Mouse (Mus musculus) gastrocnemius, postnatal 10 days (tissue): ENCODE measurements at regions not wholly inside any gene's neighbourhood (a gene's known extent, or its start where the extent isn't known, plus 50 kb on each side); places are given as distances from the start of the nearest gene placed in this dataset.

ENCODE experiments used
- DNase-seq: peaks from one replicate; pipeline ENCODE4 v3.0.0; 2021; ENCODE audit warnings: mixed read lengths

- no peak for DNase-seq
These were observed 135.6 kb upstream of the Dock1 start for GRCm38 (mm10) chr7:134534821-134535220.

- no peak for DNase-seq
These were observed 128.8 kb upstream of the Dock1 start for GRCm38 (mm10) chr7:134541699-134542098.

- DNase-seq: no peak
These were observed 124.3 kb upstream of the Dock1 start for GRCm38 (mm10) chr7:134546187-134546586.

GRCm38 (mm10) chr7:134549286-134549919 is 121.1 kb upstream of the Dock1 start:
- no peak for DNase-seq

GRCm38 (mm10) chr7:134550221-134550809 is 120.1 kb upstream of the Dock1 start:
- peak; percentile 20 for DNase-seq

GRCm38 (mm10) chr7:134552051-134552451 is 118.4 kb upstream of the Dock1 start:
- no peak for DNase-seq

GRCm38 (mm10) chr7:134556061-134556460 is 114.4 kb upstream of the Dock1 start:
- no peak for DNase-seq

- DNase-seq: peak; percentile 76
These were observed 104.1 kb upstream of the Dock1 start for GRCm38 (mm10) chr7:134566322-134566721.

- no peak for DNase-seq
These were observed 101.2 kb upstream of the Dock1 start for GRCm38 (mm10) chr7:134569247-134569646.

- DNase-seq: no peak
These were observed 100.2 kb upstream of the Dock1 start for GRCm38 (mm10) chr7:134570176-134570810.

- DNase-seq: no peak
These were observed 88.7 kb upstream of the Dock1 start for GRCm38 (mm10) chr7:134581746-134582145.

GRCm38 (mm10) chr7:134585478-134585877 is 85.0 kb upstream of the Dock1 start:
- no peak for DNase-seq

GRCm38 (mm10) chr7:134586990-134587389 is 83.5 kb upstream of the Dock1 start:
- no peak for DNase-seq

- no peak for DNase-seq
These were observed 62.6 kb upstream of the Dock1 start for GRCm38 (mm10) chr7:134607886-134608285.

- no peak for DNase-seq
These were observed 60.3 kb upstream of the Dock1 start for GRCm38 (mm10) chr7:134610159-134610558.

- DNase-seq: no peak
These were observed 59.1 kb upstream of the Dock1 start for GRCm38 (mm10) chr7:134611371-134611770.

GRCm38 (mm10) chr7:134612175-134612633 is 58.2 kb upstream of the Dock1 start:
- DNase-seq: no peak

GRCm38 (mm10) chr7:134619220-134619975 is 51.1 kb upstream of the Dock1 start:
- no peak for DNase-seq

- no peak for DNase-seq
These were observed 50.4 kb upstream of the Dock1 start for GRCm38 (mm10) chr7:134620006-134620405.
